Mouse (Mus musculus): ENCODE data around the gene Gfap. TPM values are rescaled to one million over a fixed set of nuclear protein-coding genes. Genes with fewer than 3 reads are reported as not detected.

The Gfap gene
- polyA plus RNA-seq (2015; fragmentation: Nextera tagmentation; extraction: Ambion mirVana) = 0.70 and 1.2 TPM in 2 replicates

- Histone ChIP-seq H3K4me1 (0 out of 2 replicates have a peak, but pooled peaks cover 2% of the 10 kb centered on the region), H3K36me3 (peaks cover 3% of the 10 kb centered on the region), H3K4me2 (no peak within 1 kb of the TSS), H3K9ac (no peak within 1 kb of the TSS), H3K4me3 (replicated peaks) (no peak within 1 kb of the TSS), H3K27ac (no peak within 1 kb of the TSS), H3K27me3 (replicated peaks) (peaks cover 6% of the 10 kb centered on the region), H3K9me3 (no peaks in the 10 kb centered on the region)
- ATAC-seq (ENCODE audit: insufficient read depth, low FRiP score, low read depth) = peak; percentile 17; the same call in 1 of the 2 replicates
- 10% methylated on average over 7 of the region's 7 CpGs for WGBS
Observed at GRCm38 (mm10) chr11:102900763-102901162, at the start of gene Gfap. Gfap (minus strand) TSS chr11:102900912.

DNA sequence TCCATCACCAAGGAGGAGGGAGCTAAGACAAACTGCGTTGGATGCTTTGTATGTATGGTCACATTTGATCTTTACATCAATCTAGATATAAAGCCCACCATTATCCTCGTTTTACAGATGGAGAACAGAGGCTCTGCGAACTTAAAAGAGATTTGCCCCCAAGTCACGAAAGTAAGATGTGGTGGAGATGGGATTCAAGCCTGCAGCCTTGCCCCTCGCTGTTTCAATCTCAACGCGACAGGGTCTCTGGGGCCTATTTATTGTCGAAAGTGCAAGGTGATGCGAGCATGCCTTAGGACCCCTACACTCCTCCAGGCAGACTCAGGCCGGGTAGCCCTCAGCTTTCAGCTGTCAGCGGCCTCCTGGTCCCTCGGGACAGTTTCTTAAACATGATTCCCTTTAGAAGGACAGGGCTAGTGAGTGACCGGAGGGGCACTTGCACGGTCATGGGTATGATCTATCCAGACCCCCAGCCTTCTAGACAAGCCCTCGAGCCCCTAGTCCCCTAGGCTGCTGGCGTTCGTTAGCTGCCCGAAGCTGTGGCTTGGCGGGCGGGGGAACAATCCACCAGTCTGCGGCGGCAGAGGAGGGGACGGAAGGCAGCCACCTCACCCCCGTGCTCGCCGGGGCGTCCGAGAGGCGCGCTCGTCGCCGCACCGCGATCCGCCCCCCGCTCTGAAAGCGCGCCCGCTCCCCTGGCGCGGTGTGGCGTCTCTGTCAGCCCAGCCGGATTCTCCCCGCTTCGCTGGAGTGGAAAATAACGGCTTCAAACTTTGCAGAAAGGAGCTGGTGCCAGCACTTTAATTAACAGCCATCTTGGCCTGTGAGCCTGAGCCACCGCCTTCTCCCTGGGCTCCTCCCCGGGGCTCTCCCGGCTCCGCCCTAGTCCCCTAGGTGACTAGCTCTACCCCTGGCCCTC, 47.6 kb upstream of the Gfap start:
- WGBS = 3% methylated on average over 51 of the region's 51 CpGs
- Histone ChIP-seq H3K27ac (no peak overlapping the region), H3K27me3 (replicated peaks) (peaks cover 73% of the 10 kb centered on the region), H3K4me1 (peaks cover 41% of the 10 kb centered on the region), H3K4me3 (replicated peaks) (peak overlapping the region; percentile 47), H3K9me3 (no peaks in the 10 kb centered on the region), H3K36me3 (no peaks in the 10 kb centered on the region), H3K9ac (peak overlapping the region; percentile 33), H3K4me2 (peak overlapping the region; percentile 80)
- ATAC-seq (ENCODE audit: insufficient read depth, low FRiP score, low read depth) = 0 out of 2 replicates have a peak, but pooled peaks have one; percentile 33

DNA sequence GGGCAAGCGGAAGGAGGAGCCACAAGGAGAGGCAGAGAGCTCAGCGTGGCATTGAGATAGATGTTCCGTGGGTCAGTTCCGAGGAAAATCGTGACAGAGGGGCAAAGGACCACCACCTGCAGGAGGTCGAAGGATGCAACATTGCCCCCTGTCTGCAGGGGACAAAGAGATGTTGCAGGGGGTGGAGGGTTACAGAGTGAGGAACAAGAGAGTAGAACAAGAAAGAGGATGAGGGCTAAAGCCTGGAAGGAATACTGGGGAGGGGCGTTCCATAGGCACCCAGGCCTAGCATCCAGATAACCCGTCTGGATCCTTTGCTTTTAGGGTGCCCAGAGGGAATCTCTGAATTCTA, 46.3 kb upstream of the Gfap start:
- WGBS = 16% methylated on average over 8 of the region's 8 CpGs
- Histone ChIP-seq H3K36me3 (no peaks in the 10 kb centered on the region), H3K4me2 (peak overlapping the region; percentile 86), H3K9me3 (no peaks in the 10 kb centered on the region), H3K27me3 (replicated peaks) (peaks cover 78% of the 10 kb centered on the region), H3K4me1 (peaks cover 36% of the 10 kb centered on the region), H3K27ac (no peak overlapping the region), H3K4me3 (replicated peaks) (peak overlapping the region; percentile 43), H3K9ac (no peak overlapping the region)
- no peak; the same call in 1 of the 2 replicates for ATAC-seq (ENCODE audit: insufficient read depth, low FRiP score, low read depth)

- peak; percentile 91 for ATAC-seq (ENCODE audit: insufficient read depth, low FRiP score, low read depth)
Observed at GRCm38 (mm10) chr11:102946265-102946991, 45.7 kb upstream of the Gfap start, which contains the start of gene C1ql1. C1ql1 (minus strand) TSS chr11:102946688.

DNA sequence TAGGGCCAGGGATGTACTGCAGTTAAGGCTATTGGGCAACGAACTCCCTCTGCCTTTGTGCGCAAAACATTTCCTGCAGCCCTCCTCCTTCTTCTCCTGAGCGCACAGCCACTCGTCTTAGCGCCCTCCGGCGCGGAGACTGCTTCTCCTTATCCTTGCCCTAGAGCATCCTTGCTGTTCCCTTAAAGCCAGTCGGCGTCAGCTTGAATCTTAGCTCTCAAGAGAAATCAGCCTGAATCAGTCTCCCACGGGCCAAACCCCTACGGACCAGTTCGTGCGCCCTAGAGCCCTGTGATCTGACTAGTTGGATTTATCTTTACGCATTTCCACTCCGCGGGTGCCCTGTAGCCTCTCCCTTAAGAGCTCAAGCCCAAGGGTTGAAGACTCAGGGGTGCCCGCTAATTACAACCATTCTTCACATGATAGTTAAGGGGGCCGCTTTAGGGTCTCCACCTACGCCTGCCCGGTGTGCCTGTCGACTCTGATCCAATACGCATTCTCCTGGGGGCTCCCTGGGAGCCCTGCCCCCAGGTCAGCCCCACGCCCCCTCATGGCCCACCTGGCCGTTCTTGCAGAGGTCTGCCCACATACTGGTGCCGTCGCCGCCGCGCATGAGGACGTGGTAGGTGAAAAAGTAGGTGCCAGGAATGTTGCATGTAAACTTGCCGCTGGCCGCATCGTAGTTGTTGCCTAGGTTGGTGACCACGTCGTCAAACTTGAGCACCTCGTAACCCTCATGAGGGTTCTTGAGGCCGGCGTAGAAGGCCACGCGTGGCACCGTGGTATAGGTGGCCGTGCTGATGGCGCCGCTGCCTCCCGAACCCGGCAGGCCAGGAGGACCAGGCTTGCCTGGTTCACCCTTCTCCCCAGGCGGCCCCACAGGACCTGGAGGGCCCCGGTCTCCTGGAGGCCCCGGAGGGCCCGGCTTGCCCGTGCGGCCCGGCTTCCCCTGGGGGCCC, 44.9 kb upstream of the Gfap start:
- H3K36me3 ChIP-seq = no peaks in the 10 kb centered on the region
- ATAC-seq (ENCODE audit: insufficient read depth, low FRiP score, low read depth) = no peak
- H3K9me3 ChIP-seq = no peaks in the 10 kb centered on the region
- H3K9ac ChIP-seq = peak overlapping the region; percentile 23; the same call in 1 of the 2 replicates
- 3% methylated on average over 54 of the region's 54 CpGs for WGBS
- H3K4me2 ChIP-seq = peak overlapping the region; percentile 86
- peaks cover 74% of the 10 kb centered on the region for H3K27me3 ChIP-seq (replicated peaks)
- H3K27ac ChIP-seq = no peak overlapping the region
- H3K4me3 ChIP-seq (replicated peaks) = peak overlapping the region; percentile 43
- peaks cover 36% of the 10 kb centered on the region for H3K4me1 ChIP-seq

More at GRCm38 (mm10) chr11:102946265-102946991, 45.7 kb upstream of the Gfap start, which contains the start of gene C1ql1:
- no peaks in the 10 kb centered on the region for H3K9me3 ChIP-seq
- peak within 1 kb of the TSS; percentile 43 for H3K4me3 ChIP-seq (replicated peaks)
- under 1% methylated on average over 80 of the region's 87 CpGs for whole genome bisulfite sequencing
- no peak within 1 kb of the TSS for H3K27ac ChIP-seq
- peak within 1 kb of the TSS; percentile 86 for H3K4me2 ChIP-seq
- no peaks in the 10 kb centered on the region for H3K36me3 ChIP-seq
- H3K9ac ChIP-seq = peak within 1 kb of the TSS; percentile 23; the same call in 1 of the 2 replicates
- peaks cover 36% of the 10 kb centered on the region for H3K4me1 ChIP-seq
- peaks cover 78% of the 10 kb centered on the region for H3K27me3 ChIP-seq (replicated peaks)

- H3K4me2 ChIP-seq = no peak overlapping the region
- H3K4me3 ChIP-seq (replicated peaks) = no peak overlapping the region
- H3K36me3 ChIP-seq = no peaks in the 10 kb centered on the region
- H3K9me3 ChIP-seq = no peaks in the 10 kb centered on the region
- no peak overlapping the region for H3K9ac ChIP-seq
- WGBS = 57% methylated on average over 6 of the region's 6 CpGs
- peaks cover 23% of the 10 kb centered on the region for H3K4me1 ChIP-seq
- no peak overlapping the region for H3K27ac ChIP-seq
- no peak for ATAC-seq (ENCODE audit: insufficient read depth, low FRiP score, low read depth)
- peaks cover 33% of the 10 kb centered on the region for H3K27me3 ChIP-seq (replicated peaks)
Observed at GRCm38 (mm10) chr11:102941236-102941635, 40.5 kb upstream of the Gfap start.

- H3K9me3 ChIP-seq = no peaks in the 10 kb centered on the region
- ATAC-seq (ENCODE audit: insufficient read depth, low FRiP score, low read depth) = 0 out of 2 replicates have a peak, but pooled peaks have one; percentile 61
- H3K9ac ChIP-seq = no peak overlapping the region
- H3K4me3 ChIP-seq (replicated peaks) = no peak overlapping the region
- H3K4me1 ChIP-seq = peaks cover 12% of the 10 kb centered on the region
- WGBS = 30% methylated on average over 13 of the region's 13 CpGs
- peak overlapping the region; percentile 26; the same call in 1 of the 2 replicates for H3K4me2 ChIP-seq
- H3K36me3 ChIP-seq = no peaks in the 10 kb centered on the region
- peaks cover 13% of the 10 kb centered on the region for H3K27me3 ChIP-seq (replicated peaks)
- H3K27ac ChIP-seq = no peak overlapping the region
Observed at GRCm38 (mm10) chr11:102939024-102939675, 38.4 kb upstream of the Gfap start.

GRCm38 (mm10) chr11:102937529-102938182, 36.9 kb upstream of the Gfap start:
- Histone ChIP-seq H3K9ac (no peak overlapping the region), H3K36me3 (no peaks in the 10 kb centered on the region), H3K4me2 (no peak overlapping the region), H3K27ac (no peak overlapping the region), H3K4me1 (peaks cover 12% of the 10 kb centered on the region), H3K27me3 (replicated peaks) (peaks cover 3% of the 10 kb centered on the region; the same call in 1 of the 2 replicates), H3K4me3 (replicated peaks) (no peak overlapping the region), H3K9me3 (no peaks in the 10 kb centered on the region)
- WGBS = 67% methylated on average over 3 of the region's 3 CpGs
- no peak for ATAC-seq (ENCODE audit: insufficient read depth, low FRiP score, low read depth)

DNA sequence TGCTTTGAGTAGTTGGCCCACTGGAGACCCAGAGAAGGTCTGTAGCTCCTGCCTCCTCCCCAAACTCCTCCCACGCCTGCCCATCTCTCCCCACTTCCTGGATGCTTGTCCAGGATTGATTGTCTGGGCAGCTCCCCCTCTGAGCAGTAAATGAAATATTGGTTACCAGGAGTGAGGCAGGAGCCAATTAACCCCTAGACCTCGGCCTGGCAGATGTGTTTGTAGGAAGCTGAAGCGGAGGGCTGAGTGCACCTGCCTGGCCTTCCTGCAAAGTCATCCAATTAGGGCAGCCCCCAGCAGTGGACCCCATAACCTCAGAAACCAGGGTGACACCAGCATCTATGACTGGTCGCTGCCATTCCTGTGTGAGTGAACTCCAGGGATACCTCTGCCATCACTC, 35.6 kb upstream of the Gfap start:
- no peak overlapping the region for H3K4me2 ChIP-seq
- WGBS = 24% methylated on average over 4 of the region's 4 CpGs
- no peak overlapping the region for H3K4me3 ChIP-seq (replicated peaks)
- H3K27me3 ChIP-seq (replicated peaks) = no peaks in the 10 kb centered on the region
- H3K4me1 ChIP-seq = peaks cover 12% of the 10 kb centered on the region
- no peak overlapping the region for H3K9ac ChIP-seq
- no peaks in the 10 kb centered on the region for H3K9me3 ChIP-seq
- no peak overlapping the region for H3K27ac ChIP-seq
- ATAC-seq (ENCODE audit: insufficient read depth, low FRiP score, low read depth) = no peak
- H3K36me3 ChIP-seq = no peaks in the 10 kb centered on the region

DNA sequence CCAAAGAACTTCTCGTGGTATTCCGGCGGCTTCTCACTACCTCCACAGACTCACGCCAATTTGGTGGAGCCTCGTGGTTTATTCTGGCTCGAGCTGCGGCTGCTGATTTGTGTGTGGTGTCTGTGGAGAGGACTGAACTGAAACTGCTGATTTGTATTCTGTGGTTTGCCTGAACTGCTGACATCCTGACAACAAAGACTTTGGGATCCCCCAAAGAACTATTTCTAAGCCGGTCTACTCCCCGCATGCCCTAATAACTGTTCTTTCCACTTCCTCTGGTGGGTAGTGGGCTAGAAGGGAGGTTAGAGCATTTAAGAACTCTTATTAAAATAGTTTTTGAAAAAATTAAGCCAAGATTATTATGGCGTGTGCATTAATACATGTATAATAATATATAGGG, 30.0 kb upstream of the Gfap start:
- ATAC-seq (ENCODE audit: insufficient read depth, low FRiP score, low read depth) = no peak
- H3K4me2 ChIP-seq = no peak overlapping the region
- no peaks in the 10 kb centered on the region for H3K4me1 ChIP-seq
- H3K36me3 ChIP-seq = no peaks in the 10 kb centered on the region
- no peak overlapping the region for H3K27ac ChIP-seq
- no peaks in the 10 kb centered on the region for H3K9me3 ChIP-seq
- H3K27me3 ChIP-seq (replicated peaks) = no peaks in the 10 kb centered on the region
- 90% methylated on average over 10 of the region's 10 CpGs for WGBS
- no peak overlapping the region for H3K9ac ChIP-seq
- no peak overlapping the region for H3K4me3 ChIP-seq (replicated peaks)

All from stomach, embryonic 15.5 days (tissue).